Mouse (Mus musculus) G1E (cell line): ENCODE measurements around the gene Cwc22. TPM values are rescaled to one million over a fixed set of nuclear protein-coding genes. Genes with fewer than 3 reads are reported as not detected.
"Not testable (repeated sequence)": the region's sequence is repeated elsewhere in the genome, so short reads cannot be mapped to it uniquely, and the experiment has no call there.

ENCODE experiments used
- ATAC-seq: 2 replicates; pipeline ENCODE4 v1.8.0; 2016; ENCODE audit warnings: mild to moderate bottlenecking; ENCODE audit not compliant: insufficient number of reproducible peaks, poor library complexity, low FRiP score, severe bottlenecking; ENCODE audit errors: extremely low read depth
- DNase-seq: peaks from one replicate; pipeline ENCODE4 v3.0.0; 2012; ENCODE audit warnings: low spot score
- H3K27me3 ChIP-seq: 2 replicates; pipeline ENCODE4 v1.6.1; 2012; ENCODE audit warnings: mild to moderate bottlenecking, low read length, inconsistent platforms; ENCODE audit not compliant: insufficient read depth
- H3K36me3 ChIP-seq: replicated peaks from 2 replicates; pipeline ENCODE3; 2012; ENCODE audit warnings: mild to moderate bottlenecking, inconsistent platforms
- H3K4me1 ChIP-seq: 2 replicates; pipeline ENCODE4 v1.6.1; 2012; ENCODE audit warnings: low read depth, low read length, inconsistent platforms, mixed read lengths; ENCODE audit not compliant: insufficient read depth
- H3K4me3 ChIP-seq: 2 replicates; pipeline ENCODE4 v1.5.1; 2012; ENCODE audit warnings: low read depth, mild to moderate bottlenecking, inconsistent platforms, low read length, moderate library complexity, mixed read lengths
- H3K9me3 ChIP-seq: replicated peaks from 2 replicates; pipeline ENCODE4 v1.6.1; 2012; ENCODE audit warnings: inconsistent platforms
- CTCF ChIP-seq: IDR thresholded peaks from 2 replicates; pipeline ENCODE4 v1.5.1; 2012; ENCODE audit warnings: low read depth, low read length, inconsistent platforms, mixed read lengths
- GATA1 ChIP-seq: IDR thresholded peaks from 2 replicates; pipeline ENCODE4 v1.6.1; 2012; ENCODE audit warnings: borderline replicate concordance, low read length, inconsistent platforms, mixed read lengths
- GATA2 ChIP-seq: IDR thresholded peaks from 2 replicates; pipeline ENCODE4 v1.6.1; 2012; ENCODE audit warnings: low read depth, low read length, inconsistent platforms, borderline replicate concordance
- POLR2AphosphoS5 ChIP-seq: IDR thresholded peaks from 2 replicates; pipeline ENCODE4 v1.6.1; 2012; ENCODE audit warnings: low read depth, low read length, inconsistent platforms; ENCODE audit not compliant: insufficient replicate concordance
- TAL1 ChIP-seq: conservative IDR thresholded peaks from 2 replicates; pipeline ENCODE4 v1.6.1; 2012; ENCODE audit warnings: low read depth, low read length, inconsistent platforms, mixed read lengths
- polyA plus RNA-seq: library from polyadenylated mRNA; stranded (reverse); fragments of >175 nt; gene quantifications from 2 replicates; pipeline ENCODE4 v1.2.3, GENCODE M21; 2012
- total RNA-seq, 2 experiments: library from RNA; stranded (forward) in 1 of 2; stranded (reverse) in 1 of 2; fragments of 200-1000 nt in 1 of 2; fragments of >200 nt in 1 of 2; fragmentation: Nextera tagmentation in 1 of 2; gene quantifications; 2 replicates each; pipeline ENCODE4 v1.2.3; 2014 to 2017

Cwc22 gene
- total and polyA plus RNA-seq, 3 experiments: 22.5 to 106 (median 84.4) TPM

- DNase-seq: no peak
- Histone ChIP-seq H3K4me3 (no peak overlapping the region), H3K27me3 (no peaks in the 10 kb centered on the region), H3K9me3 (no peaks in the 10 kb centered on the region), H3K36me3 (peaks cover 85% of the 10 kb centered on the region), H3K4me1 (no peaks in the 10 kb centered on the region)
- TF ChIP-seq GATA1 (no peak), GATA2 (no peak), POLR2AphosphoS5 (no peak), TAL1 (no peak), CTCF (no peak)
- ATAC-seq: no peak
These were observed 46.1 kb downstream of the Cwc22 start for GRCm38 (mm10) chr2:77900111-77900510.

GRCm38 (mm10) chr2:77898436-77898835 is 47.7 kb downstream of the Cwc22 start:
- Histone ChIP-seq H3K36me3 (peaks cover 84% of the 10 kb centered on the region), H3K27me3 (no peaks in the 10 kb centered on the region), H3K4me1 (no peaks in the 10 kb centered on the region), H3K9me3 (no peaks in the 10 kb centered on the region), H3K4me3 (no peak overlapping the region)
- DNase-seq (no peak), ATAC-seq (no peak)
- no peak for TF ChIP-seq POLR2AphosphoS5
- no peak for TF ChIP-seq CTCF
- no peak for TF ChIP-seq GATA2
- no peak for TF ChIP-seq GATA1
- TF ChIP-seq TAL1: no peak

- TF ChIP-seq TAL1 (no peak), CTCF (no peak), GATA1 (no peak), GATA2 (no peak), POLR2AphosphoS5 (no peak)
- Histone ChIP-seq H3K27me3 (no peaks in the 10 kb centered on the region), H3K36me3 (peaks cover 84% of the 10 kb centered on the region), H3K9me3 (no peaks in the 10 kb centered on the region), H3K4me3 (no peak overlapping the region), H3K4me1 (no peaks in the 10 kb centered on the region)
- ATAC-seq (no peak), DNase-seq (no peak)
These were observed 48.2 kb downstream of the Cwc22 start for GRCm38 (mm10) chr2:77897988-77898387.

GRCm38 (mm10) chr2:77897558-77897899 is 48.6 kb downstream of the Cwc22 start:
- H3K9me3 ChIP-seq: no peaks in the 10 kb centered on the region
- ATAC-seq (no peak), DNase-seq (no peak)
- no peak overlapping the region for H3K4me3 ChIP-seq
- no peaks in the 10 kb centered on the region for H3K27me3 ChIP-seq
- H3K4me1 ChIP-seq: no peaks in the 10 kb centered on the region
- TF ChIP-seq TAL1: no peak
- no peak for TF ChIP-seq GATA2
- no peak for TF ChIP-seq CTCF
- TF ChIP-seq GATA1: no peak
- no peak for TF ChIP-seq POLR2AphosphoS5
- peaks cover 84% of the 10 kb centered on the region for H3K36me3 ChIP-seq

- Histone ChIP-seq H3K36me3 (peaks cover 85% of the 10 kb centered on the region), H3K27me3 (no peaks in the 10 kb centered on the region), H3K9me3 (no peaks in the 10 kb centered on the region), H3K4me3 (no peak overlapping the region), H3K4me1 (no peaks in the 10 kb centered on the region)
- no peak for TF ChIP-seq GATA1
- TF ChIP-seq TAL1: no peak
- TF ChIP-seq CTCF: no peak
- no peak for TF ChIP-seq GATA2
- TF ChIP-seq POLR2AphosphoS5: no peak
- no peak for DNase-seq
- ATAC-seq: no peak
These were observed 49.2 kb downstream of the Cwc22 start for GRCm38 (mm10) chr2:77896843-77897557.

GRCm38 (mm10) chr2:77895906-77896570 is 50.1 kb downstream of the Cwc22 start:
- H3K4me3 ChIP-seq, H3K9me3 ChIP-seq, H3K4me1 ChIP-seq, DNase-seq, ATAC-seq, H3K27me3 ChIP-seq: not testable (repeated sequence)
- peaks cover 75% of the 10 kb centered on the region for H3K36me3 ChIP-seq

- Histone ChIP-seq H3K27me3 (no peaks in the 10 kb centered on the region), H3K9me3 (no peaks in the 10 kb centered on the region), H3K4me1 (no peaks in the 10 kb centered on the region), H3K4me3 (no peak overlapping the region), H3K36me3 (peaks cover 68% of the 10 kb centered on the region)
- no peak for ATAC-seq
- no peak for TF ChIP-seq CTCF
- DNase-seq: no peak
These were observed 51.3 kb downstream of the Cwc22 start for GRCm38 (mm10) chr2:77894896-77895295.
